Mouse (Mus musculus): ENCODE data around the gene Ccdc78.

DNA sequence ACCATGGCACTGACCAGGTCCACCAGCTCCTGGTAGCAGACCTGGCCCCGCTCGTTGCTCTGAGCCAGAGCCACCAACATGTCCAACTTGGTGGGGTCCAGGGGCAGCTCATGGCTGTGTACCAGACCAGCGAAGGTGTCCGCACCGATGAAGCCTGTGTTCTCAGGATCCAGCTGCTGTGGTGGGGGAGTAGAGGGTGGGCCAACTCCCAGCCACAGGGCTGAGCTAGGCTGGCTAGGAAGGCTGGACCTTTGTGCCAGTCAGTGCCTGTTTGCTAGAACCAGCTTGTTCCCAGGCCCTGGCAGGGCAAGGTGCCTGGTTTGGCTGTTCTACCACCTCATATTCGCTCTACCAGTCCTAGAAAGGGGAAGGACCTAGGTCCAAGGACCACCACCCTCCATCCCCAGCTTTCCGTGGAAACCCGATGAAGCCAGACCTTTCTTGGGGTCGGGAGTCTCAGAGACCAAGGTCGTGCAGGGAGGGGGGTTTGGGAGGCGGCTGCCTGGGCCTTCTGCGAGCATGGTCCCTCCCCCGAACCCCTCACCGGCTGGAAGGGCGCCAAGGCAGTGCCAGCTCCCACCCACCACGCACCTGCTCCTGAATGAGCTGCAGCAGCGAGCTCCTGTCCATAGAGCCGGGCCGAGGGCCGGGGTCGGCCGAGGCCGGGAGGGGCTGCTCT, 50.2 kb downstream of the Ccdc78 start:
- no peak for TF ChIP-seq EP300 (IDR thresholded peaks at IDR 0.05; ENCODE audit: insufficient read depth, low read depth, low read length)
- TF ChIP-seq CTCF (IDR thresholded peaks at IDR 0.05; ENCODE audit: low read depth, low read length) = no peak
- TF ChIP-seq POLR2A (IDR thresholded peaks at IDR 0.05; ENCODE audit: insufficient read depth, low read length) = no peak
